Mouse (Mus musculus) mouse embryonic stem cell (cell line): ENCODE measurements around the gene Ankzf1.
"Not testable (repeated sequence)": the region's sequence is repeated elsewhere in the genome, so short reads cannot be mapped to it uniquely, and the experiment has no call there.

Source experiments
- in situ Hi-C, 2 experiments: fragments of 300-500 bp; cut with MboI; formaldehyde crosslinking; loops; 1 replicate in 1 of 2; 3 replicates in 1 of 2; pipeline ENCODE4 v1.14.3; 2019 to 2020; ENCODE audit warnings: low sequenced_read_pairs in 2 of 2, low pct_unique_long_range_greater_than_20kb in 1 of 2, mixed read lengths in 1 of 2; ENCODE audit not compliant: unreplicated experiment in 1 of 2

The Ankzf1 gene

GRCm38 (mm10) chr1:75218227-75219001 lies 26.5 kb downstream of the Ankzf1 start:
- in situ Hi-C loops: no loop called here

GRCm38 (mm10) chr1:75219078-75219477 lies 27.1 kb downstream of the Ankzf1 start:
- in situ Hi-C loops: no loop called here

GRCm38 (mm10) chr1:75219531-75219930 lies 27.6 kb downstream of the Ankzf1 start, which contains the start of gene Tuba4a:
Gene Tuba4a (minus strand): TSS chr1:75219865.
- in situ Hi-C loops: no loop called here

GRCm38 (mm10) chr1:75221538-75221937 lies 29.6 kb downstream of the Ankzf1 start:
- in situ Hi-C loops: no loop called here

- in situ Hi-C loops: no loop called here
Observed at GRCm38 (mm10) chr1:75222926-75223325, 31.0 kb downstream of the Ankzf1 start.

GRCm38 (mm10) chr1:75223532-75223931 lies 31.6 kb downstream of the Ankzf1 start:
- in situ Hi-C loops: no loop called here

- in situ Hi-C loops: no loop called here
Observed at GRCm38 (mm10) chr1:75225473-75225872, 33.5 kb downstream of the Ankzf1 start.

GRCm38 (mm10) chr1:75226138-75226537 lies 34.2 kb downstream of the Ankzf1 start:
- in situ Hi-C loops: no loop called here

- in situ Hi-C loops: no loop called here
Observed at GRCm38 (mm10) chr1:75227653-75228052, 35.7 kb downstream of the Ankzf1 start.

GRCm38 (mm10) chr1:75229158-75229557 lies 37.2 kb downstream of the Ankzf1 start:
- in situ Hi-C loops: no loop called here

- in situ Hi-C loops: no loop called here
Observed at GRCm38 (mm10) chr1:75230335-75230994, 38.5 kb downstream of the Ankzf1 start.

- in situ Hi-C loops: no loop called here
Observed at GRCm38 (mm10) chr1:75231224-75231623, 39.3 kb downstream of the Ankzf1 start.

GRCm38 (mm10) chr1:75231664-75232152 lies 39.8 kb downstream of the Ankzf1 start, which contains the start of gene A630095N17Rik:
Gene A630095N17Rik (minus strand): TSS chr1:75232102.
- in situ Hi-C loops: no loop called here

GRCm38 (mm10) chr1:75232489-75232888 lies 40.5 kb downstream of the Ankzf1 start:
- in situ Hi-C loops: not testable (repeated sequence)

GRCm38 (mm10) chr1:75234606-75235005 lies 42.7 kb downstream of the Ankzf1 start:
- in situ Hi-C loops: no loop called here

GRCm38 (mm10) chr1:75236117-75237050 lies 44.4 kb downstream of the Ankzf1 start, which contains the start of gene Dnajb2:
Gene Dnajb2 (plus strand): TSS chr1:75236406.
- in situ Hi-C loops: no loop called here

- in situ Hi-C loops: no loop called here
Observed at GRCm38 (mm10) chr1:75239591-75239990, 47.6 kb downstream of the Ankzf1 start.

- in situ Hi-C loops: no loop called here
Observed at GRCm38 (mm10) chr1:75243411-75243810, 51.5 kb downstream of the Ankzf1 start.
